Mouse (Mus musculus) liver, adult 2 months (tissue): Measurements from ENCODE around the gene Adamts14.

Experiments
- CTCF ChIP-seq: fragments of 200-500 bp; IDR thresholded peaks from 2 replicates; pipeline ENCODE4 v1.5.1; 2011; ENCODE audit warnings: low read depth, low read length, control low read depth
- POLR2A ChIP-seq: fragments of 200-500 bp; IDR thresholded peaks from 2 replicates; pipeline ENCODE4 v1.6.1; 2011; ENCODE audit warnings: low read length, control low read depth; ENCODE audit not compliant: insufficient read depth; ENCODE audit errors: extremely low read depth

- TF ChIP-seq POLR2A (no peak), CTCF (no peak)
Observed at GRCm38 (mm10) chr10:61285271-61285670, 12.0 kb upstream of the Adamts14 start.
